Mouse (Mus musculus): ENCODE measurements around the gene Flot2.

The Flot2 gene

DNA sequence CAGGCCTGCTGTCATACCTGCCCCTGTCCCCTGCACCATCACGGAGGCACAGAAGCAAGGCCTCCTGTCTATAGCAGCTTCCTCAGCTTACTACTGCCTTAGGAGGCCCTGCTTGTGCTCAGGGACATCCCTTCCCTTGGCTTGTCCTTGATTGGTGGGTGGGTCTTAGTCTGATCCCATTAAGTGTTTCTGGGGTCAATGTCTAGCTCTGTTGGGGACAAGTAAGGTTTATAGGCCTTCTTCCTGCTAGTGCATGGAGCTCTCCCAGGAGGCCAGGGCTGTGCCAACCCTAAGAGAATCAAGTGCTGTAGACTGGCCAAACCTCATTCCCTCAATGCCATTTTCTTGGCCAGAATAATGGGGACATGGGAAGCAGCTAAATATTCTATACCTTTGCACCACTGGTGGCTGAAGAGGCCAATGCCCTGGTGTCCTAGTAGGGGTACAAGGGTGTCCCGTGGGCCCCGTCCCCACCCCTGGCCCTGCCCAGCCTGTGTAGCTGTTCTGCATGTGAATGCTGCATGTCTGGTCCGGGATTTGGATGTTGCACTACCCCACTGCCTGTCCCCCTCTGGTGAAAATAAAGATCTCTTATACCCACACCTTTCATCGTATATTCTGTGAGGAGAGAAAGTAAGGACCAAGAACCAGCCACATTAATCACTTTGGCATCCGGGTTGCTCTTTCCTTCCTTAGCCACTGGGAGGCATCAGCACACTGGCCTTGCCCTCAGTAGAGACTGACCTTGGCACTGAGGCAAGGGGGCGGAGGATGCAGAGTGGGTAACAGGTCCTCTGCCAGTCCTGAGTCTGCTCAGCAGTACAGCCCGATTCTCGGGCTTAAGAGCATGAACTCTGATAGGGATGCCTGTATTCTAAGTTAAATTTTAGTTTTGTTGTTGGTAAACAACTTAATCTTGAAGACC, 22.4 kb downstream of the Flot2 start:
- peak; percentile 88 to 93 for DNase-seq (ENCODE audit: inconsistent age in 2 of 2, low spot score in 1 of 2)

DNA sequence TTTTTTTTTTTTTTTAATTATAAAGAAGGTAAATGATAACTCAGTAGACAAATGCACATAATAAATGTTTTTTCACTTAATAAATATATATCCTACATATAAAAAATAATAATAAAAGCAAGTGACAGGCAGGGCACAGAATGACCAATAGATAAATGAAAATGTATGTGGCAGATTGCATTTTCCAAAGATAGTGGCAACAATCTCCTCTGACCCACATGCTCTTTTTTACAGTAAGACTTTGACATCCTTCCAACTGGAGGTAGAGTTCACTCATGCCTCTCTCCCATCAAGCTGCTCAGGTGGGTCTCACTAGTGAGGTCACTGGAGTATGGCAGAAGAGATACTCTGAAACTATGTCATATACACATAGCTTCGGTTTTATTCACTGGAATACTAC, 24.8 kb downstream of the Flot2 start:
- DNase-seq (ENCODE audit: inconsistent age in 2 of 2, low spot score in 1 of 2): no peak

DNA sequence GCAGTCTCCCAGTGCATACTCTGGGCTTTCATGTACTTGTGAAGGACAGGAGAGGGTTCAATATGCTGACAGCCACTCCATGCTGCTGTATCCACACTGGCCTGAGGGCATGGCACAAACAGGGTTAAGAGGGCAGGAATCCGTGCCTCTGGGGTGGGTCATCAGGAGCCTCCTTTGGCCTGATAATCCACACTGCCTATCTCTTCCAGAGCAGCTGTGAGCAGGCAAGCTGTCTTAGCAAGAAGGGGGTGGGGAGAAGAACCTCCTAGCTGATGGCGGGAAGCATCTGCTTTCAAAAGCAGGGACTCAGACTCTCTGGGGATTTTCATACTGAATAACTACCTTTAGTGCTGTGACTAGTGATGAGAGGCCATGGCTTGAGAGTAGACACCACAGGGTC, 28.2 kb downstream of the Flot2 start:
- no peak for DNase-seq (ENCODE audit: inconsistent age in 2 of 2, low spot score in 1 of 2)

DNA sequence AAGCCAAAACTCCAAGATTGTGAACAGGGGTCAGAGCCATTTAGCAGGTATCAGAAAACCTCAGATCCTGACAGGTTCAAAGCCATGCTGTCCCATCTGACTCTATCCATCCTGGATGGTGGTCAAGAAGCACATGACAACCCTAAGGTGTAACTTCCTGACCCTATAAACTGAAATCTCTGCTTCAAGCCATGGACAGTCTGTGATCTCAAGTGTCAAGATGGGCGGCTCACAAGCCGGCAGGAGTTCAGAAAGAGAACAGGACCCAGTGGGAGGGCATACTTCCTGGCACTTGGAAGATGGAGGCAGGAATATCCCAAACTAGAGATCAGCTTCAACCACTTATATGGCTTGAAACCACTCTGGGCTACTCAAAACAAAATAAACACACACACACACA, 28.9 kb downstream of the Flot2 start:
- DNase-seq (ENCODE audit: inconsistent age in 2 of 2, low spot score in 1 of 2): no peak

DNA sequence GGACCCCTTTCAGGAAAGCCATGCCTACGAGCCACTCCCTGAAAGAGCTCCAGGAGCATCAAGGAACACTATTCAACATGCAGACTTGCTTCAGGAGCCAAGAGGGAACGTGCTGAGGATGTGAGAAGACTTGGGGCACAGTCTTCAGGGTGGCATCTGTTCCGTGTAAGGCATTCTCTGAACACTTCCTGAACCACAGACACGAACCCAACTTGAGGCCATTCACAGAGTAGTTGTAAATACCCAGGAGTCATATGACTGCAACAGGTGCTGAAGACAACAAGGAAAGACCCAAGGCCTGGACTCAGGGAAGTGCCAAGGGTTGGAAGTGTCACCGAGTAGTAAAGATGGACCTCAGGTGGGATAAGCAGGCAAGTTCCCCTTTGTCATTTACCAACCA, 29.8 kb downstream of the Flot2 start:
- DNase-seq (ENCODE audit: inconsistent age in 2 of 2, low spot score in 1 of 2): no peak

DNA sequence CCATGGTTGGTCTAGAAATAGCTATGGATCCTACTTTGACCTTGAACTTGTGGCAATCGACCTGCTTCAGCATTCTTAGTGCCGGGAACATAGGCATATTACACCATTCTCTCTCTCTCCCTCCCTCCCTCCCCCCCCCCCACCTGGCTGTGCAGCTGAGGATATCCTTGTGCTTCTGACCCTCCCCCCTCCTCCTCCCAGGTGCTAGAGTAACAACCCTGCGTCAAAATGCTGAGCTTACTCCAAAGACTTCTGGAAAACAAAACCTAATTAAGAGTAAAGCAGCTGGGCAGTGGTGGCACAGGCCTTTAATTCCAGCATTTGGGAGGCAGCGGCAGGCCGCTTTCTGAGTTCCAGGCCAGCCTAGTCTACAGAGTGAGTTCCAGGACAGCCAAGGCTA, 31.4 kb downstream of the Flot2 start:
- no peak for DNase-seq (ENCODE audit: inconsistent age in 2 of 2, low spot score in 1 of 2)

DNA sequence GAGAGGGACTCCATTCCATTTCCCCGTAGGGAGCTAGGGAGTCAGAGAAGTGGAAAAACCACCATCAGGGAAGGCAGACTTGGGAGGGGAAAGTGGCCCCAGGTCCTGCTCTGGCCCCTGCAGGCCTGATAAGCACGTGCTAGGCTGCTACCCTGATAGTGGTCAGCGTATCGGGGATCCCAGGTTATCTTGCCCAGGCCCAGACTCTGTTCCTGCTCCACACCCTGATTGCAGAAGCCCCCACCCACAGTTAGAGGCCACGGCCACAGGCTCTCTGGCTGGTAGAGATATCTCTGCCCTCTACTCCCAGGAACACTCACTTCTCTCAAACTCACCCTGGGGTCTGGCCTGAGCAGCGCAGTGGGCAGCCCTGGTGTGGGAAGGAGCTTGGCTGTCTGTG, 31.9 kb downstream of the Flot2 start:
- peak in 1 of 2 experiments; percentile 15 for DNase-seq (ENCODE audit: inconsistent age in 2 of 2, low spot score in 1 of 2)

DNA sequence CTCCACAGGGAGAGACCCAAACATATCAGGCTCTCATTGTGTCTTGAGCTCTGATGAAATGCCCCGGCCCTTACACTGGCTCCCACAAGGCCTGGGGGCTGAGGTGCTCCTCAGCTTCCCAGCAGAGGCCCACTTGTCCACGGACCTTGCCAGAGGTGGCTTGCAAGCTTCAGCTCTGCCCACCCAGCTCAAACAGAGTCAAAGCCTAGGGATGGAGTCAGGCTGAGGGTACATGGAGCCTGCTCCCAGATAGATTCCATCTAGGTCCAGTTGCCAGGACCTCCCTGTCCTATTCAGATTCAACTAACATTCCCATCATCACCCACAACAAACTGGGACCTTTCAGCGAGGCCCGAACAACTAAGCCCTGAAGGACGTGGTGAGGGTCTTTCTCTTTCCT, 34.2 kb downstream of the Flot2 start:
- DNase-seq (ENCODE audit: inconsistent age in 2 of 2, low spot score in 1 of 2): no peak

DNA sequence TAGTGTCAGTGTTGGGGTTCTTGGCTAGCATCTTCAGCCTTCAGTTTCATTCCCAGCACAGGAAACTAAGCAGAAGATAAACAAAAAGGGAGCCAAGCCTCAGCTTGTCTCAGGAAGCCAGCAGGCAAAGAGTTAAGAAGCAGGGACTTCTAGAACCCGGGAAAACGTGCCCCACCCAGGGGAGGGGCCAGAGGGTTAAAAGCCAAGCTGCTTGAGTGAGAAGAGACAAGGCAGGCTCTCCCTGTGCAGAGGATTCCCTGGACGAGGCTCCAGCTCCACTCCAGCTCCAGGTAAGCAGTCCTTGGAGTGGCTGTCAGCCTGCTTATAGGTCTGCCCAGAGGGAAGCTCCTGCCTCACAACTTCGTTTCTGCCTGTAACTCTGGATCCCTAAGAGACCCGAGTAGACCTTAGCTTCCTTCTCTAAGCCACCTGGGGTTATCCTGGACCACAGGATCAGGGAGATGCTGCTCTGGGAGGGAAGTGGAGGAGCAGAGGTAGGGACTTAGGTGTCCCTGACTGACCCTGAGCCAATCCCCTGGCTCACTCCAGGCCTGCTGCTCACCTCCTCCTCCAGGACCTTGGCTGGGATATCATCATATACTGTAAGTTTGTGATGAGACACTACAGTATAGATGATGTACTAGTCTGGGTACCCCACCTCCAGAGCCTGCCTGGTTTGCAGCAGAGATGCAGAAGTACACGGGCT, 34.8 kb downstream of the Flot2 start:
- peak in 1 of 2 experiments; percentile 19 for DNase-seq (ENCODE audit: inconsistent age in 2 of 2, low spot score in 1 of 2)

DNA sequence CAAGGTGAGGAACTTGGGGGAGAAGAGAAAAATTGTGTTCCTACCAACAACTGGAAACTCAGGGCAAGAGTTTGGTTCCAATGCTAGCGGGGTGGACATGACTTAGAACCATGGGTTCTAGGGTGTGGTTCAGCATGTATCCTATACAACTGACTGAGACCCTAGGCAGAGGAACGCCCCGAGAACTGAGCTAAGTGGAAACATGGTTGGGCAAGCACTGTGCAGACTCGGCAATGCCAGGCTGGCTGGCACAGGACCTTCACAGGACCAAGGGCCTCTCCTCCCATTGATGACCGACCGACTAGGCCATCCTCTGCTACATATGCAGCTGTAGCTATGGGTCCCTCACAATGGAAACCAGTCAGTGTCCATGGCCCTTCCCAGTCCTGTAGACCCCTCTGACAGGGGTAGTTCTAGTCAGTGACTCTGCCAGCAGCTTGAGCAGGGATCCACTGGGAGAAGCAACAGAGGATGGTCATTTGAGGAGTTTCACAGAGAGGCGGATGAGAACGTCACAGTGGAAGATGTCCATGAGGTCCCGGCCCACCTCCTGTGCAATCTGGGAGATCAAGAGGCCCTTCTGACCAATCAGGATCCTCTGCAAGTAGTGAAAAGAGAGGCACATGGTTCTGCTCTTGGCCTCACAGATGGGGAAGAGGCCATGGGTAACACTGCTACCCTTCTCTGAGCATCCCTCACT, 36.0 kb downstream of the Flot2 start:
- DNase-seq (ENCODE audit: inconsistent age in 2 of 2, low spot score in 1 of 2): peak in 1 of 2 experiments; percentile 15

DNA sequence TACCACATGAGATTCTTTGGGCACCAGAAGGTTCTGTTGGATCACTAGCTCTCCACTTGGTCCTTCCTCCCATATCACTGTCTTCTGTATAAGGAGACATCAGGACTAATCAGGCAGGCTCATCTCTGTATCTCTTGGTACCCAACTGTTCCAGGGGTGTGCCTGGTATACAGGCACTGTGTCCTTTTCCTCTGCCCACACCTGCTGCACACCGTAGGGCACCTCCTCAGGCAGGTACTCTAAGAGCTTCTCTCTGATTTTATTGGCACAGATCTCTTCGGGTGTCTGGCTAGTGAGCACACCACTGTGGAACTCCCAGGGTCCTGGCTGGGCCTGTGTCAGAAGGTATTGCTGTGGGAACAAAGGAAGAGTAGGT, 36.5 kb downstream of the Flot2 start:
- DNase-seq (ENCODE audit: inconsistent age in 2 of 2, low spot score in 1 of 2): peak in 1 of 2 experiments; percentile 14

DNA sequence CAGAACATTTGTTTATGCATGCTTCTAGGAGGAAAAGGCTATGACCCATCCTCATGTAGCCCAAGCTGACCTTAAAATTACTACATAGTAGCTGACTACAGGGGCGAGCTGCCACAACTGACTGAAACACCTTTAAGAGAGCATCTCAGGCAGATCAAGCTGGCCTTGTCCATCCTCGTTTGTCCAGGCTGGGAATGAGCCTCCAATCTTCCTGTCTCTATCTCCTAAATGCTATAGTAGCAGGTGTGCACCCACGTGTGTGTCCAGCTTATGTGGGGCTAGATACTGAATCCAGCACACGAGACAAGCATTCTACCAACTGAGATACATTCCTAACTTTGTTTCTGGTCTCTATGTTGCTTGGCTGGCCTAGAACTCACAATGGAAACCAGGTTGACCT, 36.9 kb downstream of the Flot2 start:
- DNase-seq (ENCODE audit: inconsistent age in 2 of 2, low spot score in 1 of 2): peak in 1 of 2 experiments; percentile 15

DNA sequence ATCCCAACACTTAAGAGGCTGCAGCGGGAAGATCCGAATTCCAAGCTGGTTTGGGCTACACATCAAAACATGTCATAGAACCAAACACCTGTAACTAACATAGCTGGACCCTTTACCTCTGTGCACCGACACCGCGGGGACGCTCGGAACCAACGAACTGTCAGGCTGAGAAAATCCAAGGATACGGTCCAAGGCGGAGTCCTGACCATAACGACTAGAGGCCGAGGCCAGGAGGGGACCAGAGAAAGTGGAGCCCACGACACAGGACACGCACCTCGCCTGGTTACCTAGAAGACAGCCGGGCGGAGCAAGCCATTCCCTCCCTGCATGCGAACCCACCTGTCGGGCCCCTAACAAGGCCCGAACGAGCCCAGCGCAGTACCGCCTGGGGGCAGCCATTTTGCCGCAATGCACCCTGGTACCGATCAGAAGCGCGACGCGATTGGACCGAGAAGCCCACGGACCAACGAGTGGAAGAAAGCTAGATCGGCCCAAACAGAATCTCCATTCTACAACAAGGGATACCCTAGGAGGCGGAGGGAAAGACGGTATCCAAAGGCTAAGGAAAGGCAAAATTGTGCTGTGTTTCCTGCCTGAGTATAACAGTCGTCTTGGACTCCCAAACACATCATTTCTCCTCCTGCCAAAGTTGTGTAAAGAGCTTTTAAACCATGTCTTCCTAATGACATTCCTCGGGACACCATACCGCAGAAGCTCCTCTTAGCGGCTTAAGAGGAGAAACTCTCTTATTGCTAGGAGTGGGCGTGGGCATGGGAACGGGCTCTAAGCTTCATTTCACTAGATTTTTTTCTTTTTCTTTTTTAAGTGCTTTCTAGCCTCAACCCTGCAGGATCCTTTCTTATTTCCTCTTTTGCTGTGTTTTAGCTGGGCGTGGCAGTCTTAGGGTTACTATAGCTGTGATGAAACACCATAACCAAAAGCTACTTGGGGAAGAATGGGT, 42.5 kb downstream of the Flot2 start, which contains the start of gene Eral1:
Gene Eral1, minus strand, starts transcription at position 423 of the 961 bp plus-strand sequence.
- peak; percentile 86 to 95 for DNase-seq (ENCODE audit: inconsistent age in 2 of 2, low spot score in 1 of 2)

DNA sequence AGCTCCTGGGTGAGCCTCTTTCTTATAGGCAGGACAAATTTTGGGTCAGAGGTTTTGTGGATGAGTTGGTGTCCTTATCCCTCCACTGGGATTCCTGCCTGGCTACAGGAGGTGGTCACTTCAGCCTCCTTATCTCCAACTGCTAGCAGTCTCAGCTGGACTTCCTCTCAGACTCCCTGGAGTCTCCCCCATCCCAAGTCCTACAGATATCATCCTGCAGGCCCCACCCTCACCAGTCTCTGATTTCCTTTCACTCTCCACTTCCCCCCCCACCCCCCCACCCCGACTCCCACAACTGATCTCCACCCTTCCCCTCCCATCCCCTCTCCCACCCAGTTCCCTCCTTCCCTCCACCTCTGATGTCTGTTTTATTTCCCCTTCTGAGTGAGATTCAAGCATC, 45.9 kb downstream of the Flot2 start:
- DNase-seq (ENCODE audit: inconsistent age in 2 of 2, low spot score in 1 of 2): no peak

DNA sequence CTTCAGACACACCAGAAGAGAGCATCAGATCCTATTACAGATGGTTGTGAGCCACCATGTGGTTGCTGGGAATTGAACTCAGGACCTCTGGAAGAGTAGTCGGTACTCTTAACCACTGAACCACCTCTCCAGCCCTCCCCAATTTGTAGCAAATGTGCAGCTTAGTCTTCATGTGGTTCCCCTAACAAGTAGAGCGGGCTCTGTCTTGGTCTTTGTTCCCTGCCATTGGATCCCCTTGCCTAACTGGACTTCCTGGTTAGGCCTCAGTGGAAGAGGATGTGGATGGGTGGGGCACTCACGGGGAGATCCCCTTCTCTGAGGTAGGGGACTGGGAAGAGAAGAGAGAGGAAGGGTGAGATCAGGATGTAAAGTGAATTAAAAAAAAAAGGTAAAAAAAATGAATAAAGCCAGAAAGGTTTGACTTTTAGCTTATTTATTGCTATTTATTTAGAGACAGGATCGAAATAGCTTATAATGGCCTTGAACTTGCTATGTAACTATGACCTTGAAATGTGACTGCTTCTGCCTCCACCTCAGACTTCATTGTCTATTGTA, 49.3 kb downstream of the Flot2 start:
- no peak for DNase-seq (ENCODE audit: inconsistent age in 2 of 2, low spot score in 1 of 2)

DNA sequence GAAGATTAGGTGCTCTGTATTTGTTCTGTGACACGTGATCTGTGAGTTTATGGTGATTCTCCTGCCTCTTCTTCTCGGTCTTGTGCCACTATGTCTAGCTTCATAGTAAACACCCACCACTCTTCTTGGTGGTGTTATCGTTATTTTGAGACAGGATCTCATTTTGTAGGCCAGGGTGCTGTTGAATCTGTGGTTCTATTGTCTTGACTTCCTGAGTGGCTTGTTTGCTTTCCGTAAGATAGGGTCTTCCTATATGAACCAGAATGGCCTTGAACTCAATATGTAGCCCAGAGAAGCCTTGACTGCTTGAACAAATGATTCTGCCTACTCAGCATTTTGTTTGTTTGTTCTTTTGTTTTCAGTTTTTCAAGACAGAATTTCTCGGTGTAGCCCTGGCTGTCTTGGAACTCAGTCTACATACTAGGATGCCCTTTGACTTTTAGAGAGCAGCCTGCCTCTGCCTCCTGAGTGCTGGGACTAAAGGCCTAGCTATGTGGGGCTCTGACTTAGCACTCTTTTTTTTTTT, 50.1 kb downstream of the Flot2 start:
- DNase-seq (ENCODE audit: inconsistent age in 2 of 2, low spot score in 1 of 2): no peak

DNA sequence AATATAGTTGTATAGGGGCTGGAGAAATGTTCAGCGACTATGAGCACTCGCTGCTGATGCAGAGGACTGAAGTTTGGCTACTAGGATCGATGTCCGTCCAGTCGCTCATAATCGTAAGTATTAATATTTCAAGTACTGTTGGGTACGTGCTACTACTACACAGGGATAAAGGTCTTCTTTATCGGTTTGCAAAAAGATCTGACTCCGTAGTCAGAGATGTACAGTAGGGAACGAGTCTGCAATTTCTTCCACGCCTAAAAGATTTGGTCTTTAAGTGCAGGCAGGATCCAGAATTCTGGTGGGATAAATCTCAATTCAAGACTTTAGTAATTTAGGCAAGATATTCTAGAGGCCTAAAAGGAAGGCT, 56.4 kb downstream of the Flot2 start:
- DNase-seq (ENCODE audit: inconsistent age in 2 of 2, low spot score in 1 of 2): no peak

DNA sequence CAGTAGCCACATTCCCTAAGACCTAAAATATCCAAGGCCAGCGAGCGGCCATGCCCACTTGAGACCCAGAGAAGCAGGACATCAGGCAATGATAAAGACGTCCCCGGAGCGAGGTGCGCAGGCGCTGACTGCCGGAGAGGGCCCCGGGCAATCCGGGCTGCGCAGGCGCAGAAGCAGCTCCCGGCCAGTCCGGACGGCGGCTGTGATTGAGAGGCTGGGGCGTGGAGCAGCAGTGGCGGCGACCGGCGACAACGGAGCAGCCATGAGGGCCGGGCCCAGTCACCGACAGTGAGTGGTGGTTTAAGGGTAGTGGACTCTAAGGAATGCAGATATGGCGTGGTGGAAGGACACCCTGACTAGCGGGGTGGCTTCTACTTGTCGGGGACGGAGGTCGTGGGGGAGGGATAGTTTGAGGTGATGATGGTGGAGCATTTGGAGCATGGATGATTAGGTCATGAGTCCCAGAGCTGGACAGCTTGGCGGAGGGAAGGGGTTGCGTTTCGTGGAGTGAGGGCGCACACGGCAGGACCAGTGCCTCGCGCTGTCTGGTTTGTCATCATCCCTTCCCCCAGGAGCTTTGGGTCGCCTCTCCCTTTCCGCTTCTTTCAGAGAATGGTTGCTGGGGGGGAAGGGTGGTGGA, 56.9 kb downstream of the Flot2 start, which contains the start of gene Fam222b:
Gene Fam222b, plus strand, starts transcription at position 157 of the 640 bp plus-strand sequence.
- DNase-seq (ENCODE audit: inconsistent age in 2 of 2, low spot score in 1 of 2): peak; percentile 96 to 97

DNA sequence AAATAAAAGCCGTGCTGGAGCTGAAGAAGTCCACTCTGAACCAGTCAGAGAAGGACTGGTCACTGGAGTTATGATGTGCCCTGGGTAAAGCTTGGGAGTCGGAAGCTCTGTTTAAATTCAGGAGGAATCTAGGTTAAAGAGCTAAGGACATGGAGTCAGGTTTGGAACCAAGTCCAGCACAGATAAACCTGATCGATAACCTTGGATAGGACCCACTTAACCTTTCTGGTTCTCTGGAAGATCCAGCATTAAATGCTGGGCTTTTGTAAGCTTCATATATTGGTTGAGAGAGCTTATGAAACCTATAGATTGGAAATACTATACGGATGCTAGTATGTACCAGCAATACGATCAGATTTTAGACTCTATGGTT, 57.4 kb downstream of the Flot2 start:
- DNase-seq (ENCODE audit: inconsistent age in 2 of 2, low spot score in 1 of 2): no peak
